Mouse (Mus musculus) lung, adult 18-20 months (tissue): ENCODE data around the gene Nup210.
"Not testable (repeated sequence)": the region's sequence is repeated elsewhere in the genome, so short reads cannot be mapped to it uniquely, and the experiment has no call there.

Experiments used
- DNase-seq, 2 experiments: peaks; one replicate each; pipeline ENCODE4 v3.0.0; 2022; ENCODE audit warnings: mixed read lengths in 2 of 2

Nup210 gene

DNA sequence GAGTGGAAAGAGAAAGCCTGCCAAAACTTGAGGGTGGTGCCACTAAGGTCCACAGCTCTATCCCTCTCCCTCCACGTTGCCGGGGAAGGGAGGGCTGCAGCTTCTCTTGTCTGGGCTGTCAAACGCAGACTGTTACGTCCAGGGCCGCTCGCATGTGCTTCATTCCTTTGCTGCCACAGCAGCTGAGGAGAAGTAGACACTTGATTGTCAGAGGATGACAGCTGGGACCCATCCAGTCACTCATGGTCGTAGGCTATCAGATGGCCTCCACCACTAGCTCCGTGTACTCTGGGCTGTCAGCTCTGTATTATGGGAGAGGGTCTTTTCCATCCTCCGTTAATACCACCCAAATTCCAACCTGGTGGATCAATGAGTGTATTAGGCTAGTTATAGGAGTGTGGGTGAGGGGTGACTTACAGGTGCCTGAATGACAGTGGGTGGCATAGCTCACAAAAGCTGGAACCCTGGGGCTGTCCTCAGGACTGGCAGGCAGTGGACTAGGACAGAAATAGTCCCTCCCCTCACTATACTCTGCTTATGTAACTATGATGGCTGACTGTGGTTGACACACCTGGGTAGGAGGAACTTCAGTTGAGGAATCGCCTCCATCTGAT is 20.8 kb upstream of the Nup210 start:
- no peak for DNase-seq

DNA sequence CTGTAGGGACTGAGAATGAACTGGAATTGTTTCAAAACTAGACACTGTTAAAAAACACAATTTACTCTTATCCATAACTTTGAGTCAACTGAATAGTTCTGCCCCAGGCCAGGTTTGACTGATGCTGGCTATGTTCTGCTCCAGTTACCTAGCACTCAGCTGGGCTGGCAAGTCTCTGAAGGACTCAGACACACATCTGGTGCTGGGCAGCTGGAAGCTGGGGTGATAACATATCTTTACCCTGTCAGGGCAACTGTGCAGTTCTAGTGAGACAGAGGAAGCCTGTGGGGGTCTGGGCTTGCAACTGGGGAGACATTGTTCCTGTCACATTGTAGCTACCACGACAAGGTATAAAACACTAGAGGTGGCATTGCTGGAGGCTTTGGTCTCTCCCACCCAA is 14.2 kb upstream of the Nup210 start:
- no peak for DNase-seq

DNA sequence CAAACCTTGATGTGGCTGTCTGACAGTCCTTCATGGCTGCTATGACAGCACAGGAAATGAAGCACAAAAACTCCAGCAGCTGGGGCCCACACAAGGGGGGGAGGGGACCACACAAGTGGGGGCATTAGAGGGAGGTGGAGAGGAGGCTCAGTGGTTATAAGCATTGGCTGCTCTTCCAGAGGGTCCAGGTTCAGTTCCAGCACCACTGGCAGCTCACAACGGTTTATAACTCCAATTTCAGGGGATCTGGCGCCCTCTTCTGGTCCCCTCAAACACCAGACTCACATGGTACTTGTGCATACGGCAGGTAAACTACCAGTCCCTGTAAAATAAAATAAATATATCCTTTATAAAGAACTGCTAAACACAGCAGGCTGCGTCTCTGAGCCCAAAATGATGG is 12.4 kb upstream of the Nup210 start:
- DNase-seq, result no peak

DNA sequence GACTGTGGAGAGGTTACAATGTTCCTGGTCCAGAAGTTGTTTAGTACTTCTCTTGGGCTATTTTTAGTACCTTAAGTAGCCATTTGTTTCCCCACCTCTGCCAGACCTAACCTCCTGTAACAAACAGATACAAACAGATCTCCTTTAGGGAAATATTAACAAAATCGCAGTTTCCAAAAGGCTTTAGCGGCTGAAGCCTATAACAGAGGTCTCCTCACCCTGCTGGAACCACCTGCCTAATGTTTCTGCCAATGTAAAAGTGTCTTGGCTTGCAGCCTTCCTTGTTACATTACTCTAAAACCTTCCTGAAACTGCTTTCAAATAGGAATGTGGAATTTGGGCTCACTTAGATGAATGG is 8.6 kb upstream of the Nup210 start:
- no peak for DNase-seq

DNA sequence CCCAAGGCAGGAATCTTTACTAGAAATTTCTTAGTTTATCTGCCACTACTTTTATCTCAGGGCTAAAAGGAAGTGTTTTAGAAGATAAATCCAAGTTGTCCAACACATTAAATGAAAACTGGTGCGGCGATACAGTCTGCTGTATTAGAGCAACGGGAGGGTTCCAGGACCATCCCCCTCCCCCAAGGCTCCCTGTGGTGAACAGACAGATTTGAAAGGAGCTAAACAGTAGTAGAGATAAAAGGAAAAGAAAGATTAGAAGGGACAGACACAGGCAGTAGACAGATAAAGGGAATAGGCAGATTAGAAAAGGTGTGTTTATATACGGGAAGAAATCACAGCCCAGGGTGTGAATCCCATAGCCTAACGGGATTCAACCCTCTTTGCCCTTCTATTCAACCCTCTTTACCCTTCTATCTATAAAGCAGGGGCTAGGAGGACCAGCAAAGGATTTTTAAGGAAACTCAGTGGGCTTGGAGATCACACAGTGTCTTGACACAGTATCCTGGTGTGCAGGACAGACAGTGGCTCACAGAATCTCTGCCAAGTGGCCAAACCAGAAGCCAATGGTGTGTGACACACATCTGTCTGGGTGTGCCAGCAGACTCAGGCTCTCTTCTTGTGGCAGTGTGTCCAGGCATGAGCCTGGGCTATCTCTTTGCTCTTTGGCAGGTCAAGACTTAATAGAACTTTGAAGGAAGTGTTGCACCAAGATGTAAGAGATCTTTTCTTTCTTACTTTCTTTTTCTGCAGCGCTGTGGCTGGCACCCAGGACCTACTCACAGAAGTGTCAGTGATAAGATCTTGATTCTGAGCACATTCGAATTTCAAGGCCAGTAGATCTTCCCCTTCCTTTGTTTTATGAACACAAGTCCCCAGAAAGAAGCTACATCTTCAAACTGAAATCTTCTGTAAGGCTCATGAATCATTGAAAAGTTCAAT is 7.9 kb upstream of the Nup210 start:
- no peak for DNase-seq

DNA sequence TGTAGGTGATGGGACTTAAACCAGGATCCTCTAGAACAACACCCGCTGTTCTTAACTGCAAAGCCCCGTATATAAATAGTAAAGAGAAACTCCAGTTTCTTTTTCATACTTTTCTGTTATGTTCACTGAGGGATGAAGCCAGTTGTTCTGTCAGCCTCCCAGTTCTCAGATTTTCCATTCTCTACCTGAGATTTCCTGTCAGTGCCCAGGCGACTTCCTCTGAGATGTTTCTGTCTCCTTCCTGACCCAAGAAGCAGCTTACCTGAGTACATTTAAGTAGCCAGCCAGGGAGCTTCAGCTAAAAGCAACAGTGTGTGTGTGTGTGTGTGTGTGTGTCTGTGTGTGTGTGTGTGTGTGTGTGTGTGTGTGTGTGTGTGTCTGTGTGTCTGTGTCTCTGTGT is 6.8 kb upstream of the Nup210 start:
- DNase-seq, result no peak

DNA sequence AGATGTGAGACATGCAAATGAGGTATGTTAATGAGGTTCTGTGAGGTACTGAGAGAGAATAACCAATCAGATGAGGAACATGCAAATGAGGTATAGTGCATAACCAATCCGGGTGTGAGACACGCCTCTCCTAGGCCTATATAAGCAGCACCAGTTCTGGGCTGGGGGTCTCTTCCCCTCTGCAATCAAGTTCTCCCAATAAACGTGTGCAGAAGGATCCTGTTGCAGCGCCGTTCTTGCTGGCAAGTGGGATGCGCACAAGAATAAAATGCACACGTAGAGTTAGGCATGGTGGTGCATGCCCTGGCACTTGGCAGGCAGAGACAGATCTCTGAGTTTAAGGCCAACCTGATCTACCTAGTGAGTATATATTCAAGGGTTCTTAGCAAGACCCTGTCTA is 4.5 kb upstream of the Nup210 start:
- DNase-seq, result not testable (repeated sequence)

DNA sequence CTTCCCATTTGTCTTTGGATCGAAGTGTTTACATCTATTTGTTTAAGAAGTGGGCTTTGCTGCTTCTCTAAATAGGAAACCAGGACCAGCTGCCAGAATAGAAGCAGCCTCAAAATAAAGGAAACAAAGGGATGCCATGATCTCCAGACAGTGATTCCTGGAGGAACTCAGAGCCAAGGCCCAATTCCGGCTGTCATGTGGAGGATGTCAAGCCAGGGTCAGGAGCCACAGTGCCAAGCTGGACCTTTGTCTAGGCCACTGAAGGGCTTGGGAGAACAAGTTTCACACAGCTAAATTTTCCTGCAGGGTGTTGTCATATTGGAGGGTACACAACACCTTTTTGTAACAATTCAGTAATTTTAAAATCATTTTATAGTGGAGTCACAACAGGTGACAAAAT is 3.6 kb upstream of the Nup210 start:
- no peak for DNase-seq

DNA sequence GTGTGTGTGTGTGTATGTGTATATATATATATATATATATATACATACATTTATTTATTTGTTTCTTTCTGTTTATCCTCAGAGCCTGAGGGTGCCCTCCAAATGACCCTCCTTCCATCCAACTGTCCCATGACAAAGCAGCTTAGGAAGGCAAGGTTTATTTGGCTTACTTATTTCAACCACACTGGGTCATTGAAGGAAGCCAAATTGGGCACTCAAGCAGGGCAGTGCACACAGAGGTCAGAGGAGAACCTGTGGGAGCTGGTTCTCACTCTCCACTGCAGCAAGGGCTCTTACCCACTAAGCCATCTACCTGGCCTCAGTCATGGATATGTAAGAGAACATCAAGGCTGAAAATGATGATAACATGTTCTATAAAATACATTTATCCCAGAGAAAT is 1.9 kb upstream of the Nup210 start:
- DNase-seq, result no peak

DNA sequence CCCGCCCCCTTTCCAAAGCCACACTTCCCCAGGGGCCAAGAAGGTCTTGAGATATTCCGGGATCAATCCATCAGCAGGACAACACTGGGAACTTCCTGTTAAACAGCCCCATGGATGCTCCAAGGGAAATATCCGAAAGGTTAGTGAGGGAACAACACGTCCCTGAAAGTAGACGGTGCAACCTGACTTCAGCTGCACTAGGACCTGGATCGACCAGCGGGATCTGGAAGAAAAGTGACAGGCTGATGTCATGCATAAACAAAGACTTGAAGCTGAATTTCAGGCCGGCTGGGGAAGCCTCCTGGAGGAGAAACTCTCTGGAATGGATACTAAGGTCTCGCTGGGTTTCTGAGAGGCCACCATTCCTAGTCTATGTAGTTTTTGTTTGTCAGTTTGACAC is 520 bp upstream of the Nup210 start:
- peak in 1 of 2 experiments; percentile 17 for DNase-seq

DNA sequence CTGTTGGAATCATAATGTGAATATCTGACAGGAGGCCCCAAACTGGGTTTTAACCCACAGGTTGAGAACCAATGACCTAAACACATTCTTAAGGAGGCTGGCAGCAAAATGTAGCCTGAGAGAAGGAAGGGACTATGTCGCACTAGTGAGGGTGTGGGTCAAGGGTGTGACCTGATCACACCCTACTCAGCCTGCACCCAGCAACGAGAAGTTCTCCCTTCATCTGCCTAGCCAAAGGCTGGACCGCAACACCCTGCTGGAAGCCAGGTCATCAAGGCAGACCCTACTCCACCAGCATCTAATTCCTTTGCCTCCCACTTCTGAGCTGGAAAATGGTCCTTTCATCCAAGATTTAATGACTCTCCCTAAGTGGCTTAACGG is 776 bp downstream of the Nup210 start:
- DNase-seq, result peak in 1 of 2 experiments; percentile 23

DNA sequence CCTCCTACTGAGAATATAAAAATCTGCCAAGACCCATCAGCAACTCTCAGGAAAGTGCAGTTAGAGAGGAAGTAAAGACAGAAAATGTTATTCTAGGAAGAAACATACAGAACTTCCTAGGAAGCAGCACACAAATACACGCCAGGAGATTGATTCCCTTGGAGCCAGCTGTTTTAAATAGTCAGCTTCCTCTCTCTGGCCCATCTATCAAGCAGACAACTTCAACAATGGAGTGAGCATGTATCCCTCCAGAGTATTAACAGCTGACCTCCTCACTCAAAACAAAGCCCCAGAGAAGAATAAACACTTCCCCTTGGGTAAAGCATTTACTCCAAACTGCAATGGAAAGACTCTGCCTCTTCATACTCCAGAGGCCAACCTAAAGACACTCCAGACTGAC is 1.5 kb downstream of the Nup210 start:
- peak in 1 of 2 experiments; percentile 32 for DNase-seq

DNA sequence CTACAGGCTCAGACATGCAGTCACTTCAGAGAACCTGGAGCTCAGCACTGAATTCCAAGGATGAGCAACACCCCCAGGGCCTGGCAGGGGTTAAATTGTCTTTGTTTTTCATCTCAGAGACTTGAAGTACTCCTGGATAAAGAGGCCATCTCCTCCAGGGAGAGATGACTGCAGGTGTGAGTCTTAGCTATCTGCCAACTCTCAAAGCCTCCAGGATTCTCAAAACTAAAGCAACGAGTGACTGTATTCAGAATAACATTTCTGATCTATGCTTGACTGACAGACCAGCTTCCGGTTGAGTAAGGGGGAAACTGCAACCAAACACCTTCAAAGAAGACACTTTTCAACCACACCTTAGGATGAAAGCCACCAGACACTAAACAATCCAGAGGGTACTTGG is 1.9 kb downstream of the Nup210 start:
- DNase-seq, result no peak

DNA sequence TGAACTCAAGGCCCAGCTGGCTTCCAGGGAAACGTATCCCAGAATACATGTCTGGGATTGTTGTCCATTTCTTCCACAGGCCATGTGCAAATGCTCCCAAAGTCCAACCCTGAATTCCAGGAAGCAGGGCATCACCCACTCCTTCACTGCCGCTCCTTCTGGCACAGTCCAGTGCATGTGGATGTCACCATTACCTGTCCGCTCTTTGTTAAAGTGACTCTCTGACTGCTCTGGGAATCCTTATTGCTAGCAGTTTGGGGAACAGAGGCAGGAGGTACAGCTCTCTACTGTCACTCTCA is 4.7 kb downstream of the Nup210 start:
- no peak for DNase-seq

DNA sequence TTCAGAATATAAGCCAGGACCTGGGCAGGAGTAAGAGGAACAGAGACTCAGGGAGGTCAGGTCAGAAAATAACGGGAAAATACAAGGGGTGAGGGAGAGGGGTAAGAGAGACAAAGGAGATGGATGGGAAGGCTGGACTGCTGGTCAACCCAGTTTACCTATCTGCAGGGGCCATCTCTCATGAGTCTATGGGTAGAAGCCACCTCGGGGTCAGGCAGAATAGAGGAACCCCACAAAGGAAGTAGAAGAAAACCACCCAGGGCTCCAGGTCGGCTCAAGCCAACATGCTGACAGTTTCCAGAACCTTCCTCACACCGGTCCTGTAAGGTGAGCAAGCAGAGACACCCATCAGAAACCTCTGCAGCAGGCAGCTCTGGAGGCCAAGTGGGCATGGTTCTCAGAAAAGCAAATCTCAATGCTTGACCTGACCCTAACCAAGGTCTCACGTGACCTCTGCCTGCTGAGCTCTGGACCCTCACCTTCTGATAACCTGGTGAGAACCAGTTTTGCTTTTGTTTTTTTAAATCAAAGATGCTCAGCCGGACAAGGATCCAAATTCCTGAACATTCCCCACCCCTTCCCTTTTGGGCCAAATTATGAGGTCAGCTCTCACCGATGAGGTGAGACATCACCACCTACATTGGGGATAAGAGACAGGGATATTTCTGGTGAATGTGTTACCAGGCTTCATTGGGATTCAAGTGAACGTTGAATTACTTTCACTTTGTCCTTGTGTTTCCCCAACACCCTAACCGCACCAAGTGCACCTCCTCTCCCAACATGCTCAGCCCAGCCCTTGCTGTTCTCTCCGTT is 5.3 kb downstream of the Nup210 start:
- no peak for DNase-seq

DNA sequence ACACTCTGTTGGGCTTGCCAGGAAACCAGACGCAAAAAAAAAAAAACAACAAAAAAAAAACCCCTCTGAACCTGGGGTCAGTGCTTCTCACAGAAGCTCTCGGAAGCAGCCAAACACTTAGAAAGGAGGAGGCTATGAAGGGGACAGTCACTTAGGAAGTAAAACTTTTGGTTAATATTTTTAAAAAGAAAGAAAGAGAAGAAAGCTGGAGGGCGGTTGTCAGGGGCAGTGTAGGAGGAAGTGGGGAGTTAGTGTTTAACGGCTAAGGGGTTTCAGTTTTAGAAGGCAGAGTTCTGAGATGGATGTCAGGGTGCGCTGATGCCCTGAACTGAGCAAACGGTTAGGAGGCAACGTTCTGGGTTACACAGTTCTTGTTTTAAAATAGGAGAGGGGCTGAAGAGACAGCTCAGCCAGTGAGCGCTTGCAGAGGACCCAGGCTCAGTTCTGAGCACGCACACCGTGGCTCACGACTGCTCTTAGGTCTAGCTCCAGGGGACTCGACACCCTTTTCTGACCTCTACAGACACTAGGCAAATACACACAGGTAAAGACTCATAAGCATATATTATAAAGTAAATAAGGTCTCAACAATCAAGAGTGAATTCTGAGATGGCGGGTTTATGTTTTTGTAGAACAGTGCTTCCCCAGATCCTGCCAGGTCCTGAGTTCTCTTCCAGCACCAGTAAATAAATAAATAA is 6.2 kb downstream of the Nup210 start:
- no peak for DNase-seq

DNA sequence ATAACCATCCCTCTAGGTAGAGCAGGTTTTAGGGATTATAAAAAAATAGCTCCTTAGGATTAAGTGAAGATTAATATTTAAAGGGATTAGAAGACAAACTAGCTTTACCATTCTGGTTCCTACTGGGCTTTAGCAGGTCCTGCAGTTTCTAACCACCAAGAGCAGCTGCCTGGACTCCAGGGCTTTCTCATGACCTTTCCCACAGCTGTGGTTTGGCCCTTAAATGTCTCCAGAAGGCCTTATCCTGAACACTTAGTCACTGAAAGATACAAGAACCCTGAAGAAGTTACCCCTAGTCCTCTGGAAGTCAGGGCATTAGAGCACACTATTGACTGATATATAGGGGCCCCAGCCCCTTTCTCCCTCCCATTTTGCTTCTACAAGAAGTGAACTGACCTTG is 7.1 kb downstream of the Nup210 start:
- DNase-seq, result no peak

DNA sequence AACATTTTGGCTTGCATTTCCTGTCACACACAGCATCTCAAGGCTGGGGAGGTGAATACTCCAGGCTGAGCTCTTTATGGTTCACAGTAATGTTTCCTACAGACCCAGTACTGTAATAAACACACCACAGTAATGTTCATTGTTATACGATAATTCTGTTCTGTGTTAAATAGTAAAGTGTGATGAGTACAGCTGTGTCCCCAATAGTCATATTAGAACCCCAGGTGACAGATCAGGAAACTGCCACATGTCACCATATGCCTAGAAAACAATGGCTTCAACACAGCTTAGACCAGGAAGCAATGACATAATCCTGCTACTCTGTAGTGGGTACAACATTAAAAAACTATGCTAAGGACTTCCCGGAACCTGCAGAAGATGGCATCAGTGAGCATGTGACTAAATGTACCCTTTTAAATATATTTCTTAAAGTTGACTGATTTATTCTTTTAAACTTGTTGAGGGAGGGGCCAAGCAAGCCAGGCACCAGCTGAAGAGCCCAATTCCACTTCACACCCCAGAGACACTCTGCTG is 7.6 kb downstream of the Nup210 start:
- no peak for DNase-seq

DNA sequence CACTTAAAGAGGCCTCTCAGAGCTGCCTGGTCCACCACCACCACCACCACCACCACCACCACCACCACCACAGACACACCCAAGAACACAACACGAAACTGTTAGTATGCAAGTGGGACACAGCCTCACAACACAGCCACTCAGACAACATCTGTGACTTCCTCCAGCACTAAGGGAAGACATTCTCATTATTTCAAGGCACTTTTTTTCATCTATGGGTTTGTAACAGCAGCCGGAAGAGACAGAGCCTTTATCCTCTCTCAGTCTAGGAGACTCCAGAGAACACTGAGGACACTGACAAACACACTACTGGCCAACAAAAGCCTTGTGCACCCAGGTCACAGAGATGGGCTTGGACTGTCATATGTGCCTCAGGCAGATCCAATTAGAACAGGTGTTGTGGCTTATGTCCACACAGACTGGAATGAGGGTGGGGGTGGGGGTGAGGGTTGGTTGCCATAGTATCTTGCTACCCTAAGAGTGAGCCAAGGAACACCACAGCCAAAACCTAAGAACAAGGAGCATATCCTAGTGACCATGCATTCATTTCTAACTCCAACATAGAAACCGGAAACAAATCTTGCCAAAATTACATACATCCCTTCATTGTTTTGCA is 8.2 kb downstream of the Nup210 start:
- no peak for DNase-seq

DNA sequence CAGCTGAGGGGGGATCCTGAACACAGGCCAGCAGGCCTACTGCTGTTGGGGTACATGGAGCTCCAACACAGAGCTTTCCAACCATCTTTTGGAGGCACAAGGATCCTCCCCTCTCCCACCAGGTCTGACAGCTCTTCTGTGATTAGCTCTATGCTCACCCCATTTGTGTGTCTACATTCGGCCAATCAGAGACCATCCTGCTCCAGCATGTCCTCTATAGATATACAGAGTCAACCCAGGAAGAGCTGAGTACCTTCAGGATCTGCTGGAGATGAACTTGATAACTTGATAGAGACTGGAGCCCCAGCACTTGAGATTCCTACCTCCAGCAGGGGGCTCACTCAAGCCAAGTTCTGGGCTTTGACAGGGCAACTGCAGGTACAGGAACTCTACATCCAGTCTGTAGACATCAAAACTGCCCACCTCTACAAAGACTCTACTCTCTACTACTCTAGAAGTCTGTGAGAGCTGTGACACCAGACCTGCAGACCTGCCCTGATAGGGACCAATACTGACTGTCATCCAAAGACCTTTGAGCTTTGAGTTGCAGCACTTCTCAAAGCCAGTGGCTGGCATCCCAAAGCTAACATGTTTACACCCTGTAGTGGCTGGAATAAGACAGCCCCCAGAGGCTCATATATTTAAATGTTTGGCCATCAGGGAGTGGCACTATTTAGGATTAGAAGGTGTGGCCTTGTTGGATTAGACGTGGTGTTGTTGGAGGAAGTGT is 11.1 kb downstream of the Nup210 start:
- DNase-seq, result peak in 1 of 2 experiments; percentile 28

DNA sequence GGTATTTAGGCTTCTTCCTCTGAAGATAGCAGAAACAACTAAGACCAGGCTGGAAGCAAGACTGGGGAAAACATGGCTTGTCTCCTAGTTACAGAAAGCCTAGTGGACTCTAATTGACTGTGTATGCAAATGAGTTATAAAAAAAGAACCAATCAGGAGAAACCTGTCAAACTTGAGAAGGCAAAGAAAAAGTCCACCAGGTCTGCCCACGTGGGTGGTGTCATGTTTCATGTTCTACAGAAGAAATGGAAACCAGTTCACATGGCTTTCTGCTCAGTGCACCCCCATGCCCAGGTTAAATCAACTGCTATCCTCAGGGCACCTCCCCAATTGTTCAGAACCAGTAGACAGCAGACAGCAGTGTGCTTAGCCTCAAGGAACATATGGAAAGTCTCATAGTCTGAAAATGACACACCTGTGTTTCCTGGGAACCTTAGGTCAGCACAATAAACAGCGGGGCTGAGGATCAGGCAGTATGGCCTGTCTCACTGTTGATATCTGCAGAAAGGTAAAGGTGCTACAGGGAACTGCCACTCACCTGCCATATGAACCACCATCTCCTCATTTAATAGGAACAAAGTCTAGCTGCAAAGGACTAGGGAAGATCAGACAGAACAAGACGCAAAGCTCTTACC is 11.7 kb downstream of the Nup210 start:
- peak; percentile 34 to 53 for DNase-seq
